Mouse (Mus musculus) CD4-positive, CD25-positive, alpha-beta regulatory T cell (primary cell): ENCODE data around the gene Slco4c1. TPM values are rescaled to one million over a fixed set of nuclear protein-coding genes. Genes with fewer than 3 reads are reported as not detected.

Experiments used
- polyA plus RNA-seq: library from polyadenylated mRNA; unstranded; fragments of 100-300 nt; shearing (Covaris generic); gene quantifications from one replicate; pipeline ENCODE4 v1.2.1, GENCODE M21; 2017

The Slco4c1 gene
- polyA plus RNA-seq = not detected

GRCm38 (mm10) chr1:96871528-96872360 lies at the start of gene Slco4c1:
Gene Slco4c1, minus strand, starts transcription at chr1:96872171.

